Mouse (Mus musculus): ENCODE data around the gene Gm10715.
"Not testable (repeated sequence)": the region's sequence is repeated elsewhere in the genome, so short reads cannot be mapped to it uniquely, and the experiment has no call there.

The Gm10715 gene

GRCm38 (mm10) chr9:3036577-3036976 is at the start of gene Gm10715:
TSS of gene Gm10715 (plus strand) at chr9:3036877.
- not testable (repeated sequence) for DNase-seq (ENCODE audit: low spot score)

GRCm38 (mm10) chr9:3000445-3000972 is 36.2 kb upstream of the Gm10715 start, which contains the start of gene Gm10722:
TSS of gene Gm10722 (plus strand) at chr9:3000922.
- DNase-seq (ENCODE audit: low spot score): not testable (repeated sequence)

GRCm38 (mm10) chr9:3001006-3001405 is 35.7 kb upstream of the Gm10715 start:
- not testable (repeated sequence) for DNase-seq (ENCODE audit: low spot score)

- DNase-seq (ENCODE audit: low spot score): peak; percentile 100
Measured at GRCm38 (mm10) chr9:3001948-3002659, 34.6 kb upstream of the Gm10715 start.

GRCm38 (mm10) chr9:3002794-3003396 is 33.8 kb upstream of the Gm10715 start, which contains the start of gene Gm11168:
TSS of gene Gm11168 (plus strand) at chr9:3003346.
- not testable (repeated sequence) for DNase-seq (ENCODE audit: low spot score)

GRCm38 (mm10) chr9:3006179-3006578 is 30.5 kb upstream of the Gm10715 start:
- not testable (repeated sequence) for DNase-seq (ENCODE audit: low spot score)

- peak; percentile 79 for DNase-seq (ENCODE audit: low spot score)
Measured at GRCm38 (mm10) chr9:3006636-3007035, 30.0 kb upstream of the Gm10715 start.

GRCm38 (mm10) chr9:3007272-3007671 is 29.4 kb upstream of the Gm10715 start:
- not testable (repeated sequence) for DNase-seq (ENCODE audit: low spot score)

GRCm38 (mm10) chr9:3009331-3009730 is 27.3 kb upstream of the Gm10715 start:
- not testable (repeated sequence) for DNase-seq (ENCODE audit: low spot score)

- DNase-seq (ENCODE audit: low spot score): not testable (repeated sequence)
Measured at GRCm38 (mm10) chr9:3012054-3012621, 24.5 kb upstream of the Gm10715 start.

- not testable (repeated sequence) for DNase-seq (ENCODE audit: low spot score)
Measured at GRCm38 (mm10) chr9:3012733-3013279, 23.9 kb upstream of the Gm10715 start, which contains the start of gene Gm10721. TSS of gene Gm10721 (plus strand) at chr9:3013140.

GRCm38 (mm10) chr9:3015354-3015753 is 21.3 kb upstream of the Gm10715 start, which contains the start of gene Gm10720:
TSS of gene Gm10720 (plus strand) at chr9:3015654.
- not testable (repeated sequence) for DNase-seq (ENCODE audit: low spot score)

- DNase-seq (ENCODE audit: low spot score): peak; percentile 19
Measured at GRCm38 (mm10) chr9:3015896-3016295, 20.8 kb upstream of the Gm10715 start.

- DNase-seq (ENCODE audit: low spot score): not testable (repeated sequence)
Measured at GRCm38 (mm10) chr9:3017108-3017507, 19.6 kb upstream of the Gm10715 start, which contains the start of gene Gm10719. TSS of gene Gm10719 (plus strand) at chr9:3017408.

GRCm38 (mm10) chr9:3018944-3019343 is 17.7 kb upstream of the Gm10715 start:
- peak; percentile 100 for DNase-seq (ENCODE audit: low spot score)

- peak; percentile 100 for DNase-seq (ENCODE audit: low spot score)
Measured at GRCm38 (mm10) chr9:3019835-3020727, 16.6 kb upstream of the Gm10715 start.

- peak; percentile 89 for DNase-seq (ENCODE audit: low spot score)
Measured at GRCm38 (mm10) chr9:3022316-3023008, 14.2 kb upstream of the Gm10715 start.

GRCm38 (mm10) chr9:3023312-3023984 is 13.2 kb upstream of the Gm10715 start, which contains the start of gene Gm10718:
TSS of gene Gm10718 (plus strand) at chr9:3023547.
- peak; percentile 19 for DNase-seq (ENCODE audit: low spot score)

- peak; percentile 62 for DNase-seq (ENCODE audit: low spot score)
Measured at GRCm38 (mm10) chr9:3023985-3024648, 12.6 kb upstream of the Gm10715 start.
